Mouse (Mus musculus): ENCODE results near the gene Gjb2. TPM values are rescaled to one million over a fixed set of nuclear protein-coding genes. Genes with fewer than 3 reads are reported as not detected.
A peak's percentile ranks its signal among the peaks of the same experiment; 100 is the strongest.

The Gjb2 gene
- polyA plus RNA-seq, 1 experiment = 4.9 TPM

DNA sequence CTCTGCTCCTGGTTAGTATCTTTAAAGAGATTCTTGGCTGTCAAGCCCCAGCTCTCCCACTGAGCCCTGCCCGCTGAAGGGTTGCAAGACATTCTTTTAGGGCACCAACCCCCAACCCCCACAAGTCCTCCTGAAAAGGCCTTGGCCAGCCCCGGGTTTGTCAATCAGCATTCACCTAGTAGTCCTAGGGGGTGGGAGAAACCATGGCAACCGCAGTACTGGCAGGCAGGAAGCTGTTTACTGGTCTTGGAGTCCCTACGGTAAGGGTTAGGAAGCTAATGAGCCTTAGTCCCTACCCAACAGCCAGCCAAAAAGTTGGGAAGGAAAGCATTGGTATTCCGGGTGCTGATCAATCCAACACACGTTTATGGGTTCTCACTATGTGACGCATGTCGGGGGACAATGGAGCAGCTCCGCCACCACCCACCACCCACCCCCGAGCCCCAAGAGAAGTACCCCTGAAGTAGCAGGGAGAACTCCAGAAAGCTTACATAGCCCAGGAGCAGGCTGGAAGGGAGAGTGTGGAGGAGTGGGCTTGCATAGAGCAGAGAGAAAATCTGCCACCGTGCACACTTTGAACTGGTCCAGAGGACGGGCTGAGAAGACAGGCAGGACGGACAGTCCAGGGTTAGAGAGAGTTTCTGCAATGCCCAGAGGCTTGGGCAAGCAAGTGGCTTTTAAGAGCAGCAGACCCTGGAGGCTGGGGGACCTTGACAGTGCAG is 11.5 kb upstream of the Gjb2 start, which contains the start of gene Gm4491:
TSS of gene Gm4491 (minus strand) at position 61 of the 722 bp plus-strand sequence.
- Histone ChIP-seq H3K27ac (ENCODE audit: control insufficient read depth, insufficient read depth, low read length) (no peak within 1 kb of the TSS), H3K27me3 (ENCODE audit: control insufficient read depth, insufficient read depth, low read length) (no peaks in the 10 kb centered on the region), H3K4me1 (replicated peaks; ENCODE audit: control insufficient read depth, insufficient read depth, low read length) (no peaks in the 10 kb centered on the region), H3K4me3 (ENCODE audit: control insufficient read depth, insufficient read depth, low read length) (no peak within 1 kb of the TSS), H3K36me3 (ENCODE audit: control insufficient read depth, insufficient read depth, low read length) (no peaks in the 10 kb centered on the region)
- TF ChIP-seq CTCF (IDR thresholded peaks at IDR 0.05; ENCODE audit: borderline replicate concordance, control insufficient read depth, extremely low read depth, insufficient read depth, low read length, poor library complexity) = no peak
- TF ChIP-seq POLR2A (IDR thresholded peaks at IDR 0.05; ENCODE audit: control insufficient read depth, extremely low read depth, insufficient read depth, low read length, poor library complexity) = no peak
- DNase-seq = no peak
- WGBS = 52% methylated on average over 13 of the region's 13 CpGs

- 13% methylated on average over 4 of the region's 4 CpGs for WGBS
- no peaks in the 10 kb centered on the region; the same call in 1 of the 2 replicates for H3K27me3 ChIP-seq (ENCODE audit: control insufficient read depth, insufficient read depth, low read length)
- H3K27ac ChIP-seq (ENCODE audit: control insufficient read depth, insufficient read depth, low read length) = no peak overlapping the region
- no peak for TF ChIP-seq POLR2A (IDR thresholded peaks at IDR 0.05; ENCODE audit: control insufficient read depth, extremely low read depth, insufficient read depth, low read length, poor library complexity)
- no peak for TF ChIP-seq CTCF (IDR thresholded peaks at IDR 0.05; ENCODE audit: borderline replicate concordance, control insufficient read depth, extremely low read depth, insufficient read depth, low read length, poor library complexity)
- peak; percentile 25 for DNase-seq
- no peak overlapping the region for H3K4me3 ChIP-seq (ENCODE audit: control insufficient read depth, insufficient read depth, low read length)
- H3K4me1 ChIP-seq (replicated peaks; ENCODE audit: control insufficient read depth, insufficient read depth, low read length) = 0 out of 2 replicates have a peak, but pooled peaks cover 2% of the 10 kb centered on the region
- no peaks in the 10 kb centered on the region for H3K36me3 ChIP-seq (ENCODE audit: control insufficient read depth, insufficient read depth, low read length)
Observed at GRCm38 (mm10) chr14:57109194-57109593, 4.7 kb upstream of the Gjb2 start.

DNA sequence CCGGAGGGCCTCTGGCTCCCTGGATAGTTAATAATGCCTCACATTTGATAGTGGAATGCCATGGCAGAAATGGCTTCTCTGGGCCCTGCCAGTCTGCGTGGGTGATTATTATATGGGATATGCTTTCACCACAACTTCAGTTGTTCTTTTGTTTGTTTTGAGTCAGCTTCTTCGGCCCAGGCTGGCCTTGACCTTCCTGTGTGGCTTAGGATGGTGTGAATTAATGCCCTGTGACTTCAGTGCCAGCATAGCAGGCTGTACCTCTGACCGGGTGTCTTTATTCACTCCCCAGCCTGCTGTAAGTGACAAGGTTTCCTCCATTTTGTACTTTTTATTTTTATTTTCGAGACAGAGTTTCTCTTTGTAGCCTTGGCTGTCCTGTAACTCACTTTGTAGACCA is 3.4 kb upstream of the Gjb2 start:
- Histone ChIP-seq H3K4me3 (ENCODE audit: control insufficient read depth, insufficient read depth, low read length) (no peak overlapping the region), H3K27ac (ENCODE audit: control insufficient read depth, insufficient read depth, low read length) (no peak overlapping the region), H3K27me3 (ENCODE audit: control insufficient read depth, insufficient read depth, low read length) (no peaks in the 10 kb centered on the region; the same call in 1 of the 2 replicates), H3K4me1 (replicated peaks; ENCODE audit: control insufficient read depth, insufficient read depth, low read length) (0 out of 2 replicates have a peak, but pooled peaks cover 3% of the 10 kb centered on the region), H3K36me3 (ENCODE audit: control insufficient read depth, insufficient read depth, low read length) (no peaks in the 10 kb centered on the region)
- no peak for DNase-seq
- WGBS = 78% methylated on average over 5 of the region's 5 CpGs
- no peak for TF ChIP-seq CTCF (IDR thresholded peaks at IDR 0.05; ENCODE audit: borderline replicate concordance, control insufficient read depth, extremely low read depth, insufficient read depth, low read length, poor library complexity)
- TF ChIP-seq POLR2A (IDR thresholded peaks at IDR 0.05; ENCODE audit: control insufficient read depth, extremely low read depth, insufficient read depth, low read length, poor library complexity) = no peak

DNA sequence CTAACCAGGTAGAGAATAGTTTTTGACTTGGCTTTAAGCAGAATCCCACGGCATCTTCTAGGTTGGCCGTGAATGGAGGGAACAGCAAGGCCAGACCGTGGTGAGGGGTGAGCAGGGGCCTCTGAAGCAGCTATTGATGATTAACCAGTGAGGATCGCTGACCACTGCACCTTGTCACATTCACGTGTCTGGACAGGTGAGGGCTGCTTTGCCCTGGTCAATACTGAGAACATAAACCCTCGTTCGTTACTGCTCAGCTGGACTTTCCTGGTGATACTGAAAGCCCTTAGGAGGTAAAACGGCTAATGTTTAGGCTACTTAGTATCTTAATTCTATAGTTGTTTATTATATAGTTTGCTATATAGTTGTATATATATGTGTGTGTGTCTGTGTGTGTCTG is 2.6 kb upstream of the Gjb2 start:
- Histone ChIP-seq H3K4me1 (replicated peaks; ENCODE audit: control insufficient read depth, insufficient read depth, low read length) (0 out of 2 replicates have a peak, but pooled peaks cover 3% of the 10 kb centered on the region), H3K36me3 (ENCODE audit: control insufficient read depth, insufficient read depth, low read length) (no peaks in the 10 kb centered on the region), H3K27ac (ENCODE audit: control insufficient read depth, insufficient read depth, low read length) (no peak overlapping the region), H3K27me3 (ENCODE audit: control insufficient read depth, insufficient read depth, low read length) (no peaks in the 10 kb centered on the region; the same call in 1 of the 2 replicates), H3K4me3 (ENCODE audit: control insufficient read depth, insufficient read depth, low read length) (no peak overlapping the region)
- TF ChIP-seq POLR2A (IDR thresholded peaks at IDR 0.05; ENCODE audit: control insufficient read depth, extremely low read depth, insufficient read depth, low read length, poor library complexity) (no peak), CTCF (IDR thresholded peaks at IDR 0.05; ENCODE audit: borderline replicate concordance, control insufficient read depth, extremely low read depth, insufficient read depth, low read length, poor library complexity) (no peak)
- DNase-seq = no peak
- 82% methylated on average over 8 of the region's 8 CpGs for WGBS

- Histone ChIP-seq H3K4me3 (ENCODE audit: control insufficient read depth, insufficient read depth, low read length) (no peak overlapping the region), H3K27me3 (ENCODE audit: control insufficient read depth, insufficient read depth, low read length) (no peaks in the 10 kb centered on the region; the same call in 1 of the 2 replicates), H3K4me1 (replicated peaks; ENCODE audit: control insufficient read depth, insufficient read depth, low read length) (0 out of 2 replicates have a peak, but pooled peaks cover 3% of the 10 kb centered on the region), H3K27ac (ENCODE audit: control insufficient read depth, insufficient read depth, low read length) (no peak overlapping the region), H3K36me3 (ENCODE audit: control insufficient read depth, insufficient read depth, low read length) (no peaks in the 10 kb centered on the region)
- DNase-seq = no peak
- WGBS = 60% methylated on average over 11 of the region's 11 CpGs
- TF ChIP-seq POLR2A (IDR thresholded peaks at IDR 0.05; ENCODE audit: control insufficient read depth, extremely low read depth, insufficient read depth, low read length, poor library complexity) (no peak), CTCF (IDR thresholded peaks at IDR 0.05; ENCODE audit: borderline replicate concordance, control insufficient read depth, extremely low read depth, insufficient read depth, low read length, poor library complexity) (no peak)
Observed at GRCm38 (mm10) chr14:57105721-57106120, 1.2 kb upstream of the Gjb2 start.

- Histone ChIP-seq H3K4me3 (ENCODE audit: control insufficient read depth, insufficient read depth, low read length) (no peak overlapping the region), H3K27me3 (ENCODE audit: control insufficient read depth, insufficient read depth, low read length) (no peaks in the 10 kb centered on the region; the same call in 1 of the 2 replicates), H3K27ac (ENCODE audit: control insufficient read depth, insufficient read depth, low read length) (no peak overlapping the region), H3K4me1 (replicated peaks; ENCODE audit: control insufficient read depth, insufficient read depth, low read length) (0 out of 2 replicates have a peak, but pooled peaks cover 3% of the 10 kb centered on the region), H3K36me3 (ENCODE audit: control insufficient read depth, insufficient read depth, low read length) (no peaks in the 10 kb centered on the region)
- TF ChIP-seq CTCF (IDR thresholded peaks at IDR 0.05; ENCODE audit: borderline replicate concordance, control insufficient read depth, extremely low read depth, insufficient read depth, low read length, poor library complexity) = no peak
- no peak for TF ChIP-seq POLR2A (IDR thresholded peaks at IDR 0.05; ENCODE audit: control insufficient read depth, extremely low read depth, insufficient read depth, low read length, poor library complexity)
- WGBS = 18% methylated on average over 14 of the region's 14 CpGs
- no peak for DNase-seq
Observed at GRCm38 (mm10) chr14:57105111-57105510, 609 bp upstream of the Gjb2 start.
